9 mouse cellular contexts compared by ENCODE assay signal in genomic region chr15:79107966-79108365, GRCm38 (mm10). TPM values are rescaled to one million over a fixed set of nuclear protein-coding genes. Genes with fewer than 3 reads are reported as not detected.
DNase-seq lines count a peak whose midpoint lies in the region; ATAC-seq and TF ChIP-seq lines count a peak whose summit lies in the region.
"Had no signal": no experiment of that assay in that cellular context is flagged by ENCODE, and none has a peak within 500 bp of the region (broad histone marks: within the 10 kb centered on the region; RNA-seq: fewer than 3 reads in every experiment).

No protein-coding gene starts in this region.

- peaks cover 29% of the 10 kb centered on the region for H3K4me1 ChIP-seq in heart, embryonic 11.5 days (ENCODE audit: control insufficient read depth, insufficient read depth, low read length)
- H3K4me1 ChIP-seq in MEL (ENCODE audit: control insufficient read depth in 1 of 2, insufficient read depth in 2 of 2, low read length in 2 of 2): peaks cover 3 to 8% of the 10 kb centered on the region in 2 experiments; a peak in 3 of 4 replicates
- peaks cover 34% of the 10 kb centered on the region for H3K4me1 ChIP-seq in forebrain, embryonic 13.5 days
- peaks cover 52% of the 10 kb centered on the region for H3K4me1 ChIP-seq in liver, embryonic 15.5 days (replicated peaks)

- no peak for TF ChIP-seq CTCF in MEL (IDR thresholded peaks at IDR 0.05 in 2 of 3, conservative IDR thresholded peaks at IDR 0.05 in 1 of 3; ENCODE audit: control insufficient read depth in 1 of 3, insufficient read depth in 1 of 3, low read depth in 2 of 3, low read length in 3 of 3, poor library complexity in 1 of 3, severe bottlenecking in 1 of 3)

- H3K36me3 ChIP-seq in heart, embryonic 11.5 days (ENCODE audit: control insufficient read depth, insufficient read depth, low read length): no peaks in the 10 kb centered on the region
- peaks cover 0 to 6% of the 10 kb centered on the region in 2 experiments; a peak in 2 of 4 replicates for H3K36me3 ChIP-seq in MEL (ENCODE audit: control insufficient read depth in 1 of 2, insufficient read depth in 2 of 2, low read length in 2 of 2)
- no peaks in the 10 kb centered on the region for H3K36me3 ChIP-seq in forebrain, embryonic 13.5 days (ENCODE audit: poor library complexity, severe bottlenecking)
- no peaks in the 10 kb centered on the region for H3K36me3 ChIP-seq in liver, embryonic 15.5 days (replicated peaks)

- 17% methylated on average over 7 of the region's 7 CpGs for WGBS in heart, embryonic 11.5 days (ENCODE audit: insufficient replicate concordance)
- 30% methylated on average over 7 of the region's 7 CpGs for WGBS in forebrain, embryonic 13.5 days
- WGBS in liver, embryonic 15.5 days (ENCODE audit: insufficient replicate concordance): 35% methylated on average over 7 of the region's 7 CpGs

- H3K4me3 ChIP-seq in heart, embryonic 11.5 days (ENCODE audit: low read depth, low read length): peak overlapping the region; percentile 63
- H3K4me3 ChIP-seq in MEL (ENCODE audit: control insufficient read depth in 1 of 2, insufficient read depth in 1 of 2, low read depth in 2 of 2, low read length in 2 of 2): peak overlapping the region; percentile 76 to 80
- H3K4me3 ChIP-seq in forebrain, embryonic 13.5 days: no peak overlapping the region
- no peak overlapping the region for H3K4me3 ChIP-seq in liver, embryonic 15.5 days (replicated peaks)

- no peak for ATAC-seq in heart, embryonic 11.5 days (replicated peaks; ENCODE audit: insufficient number of reproducible peaks, low FRiP score, low TSS enrichment)
- no peak for ATAC-seq in forebrain, embryonic 13.5 days
- no peak for ATAC-seq in liver, embryonic 15.5 days (ENCODE audit: insufficient read depth)

- H3K27ac ChIP-seq in heart, embryonic 11.5 days (ENCODE audit: low read depth, low read length): peak overlapping the region; percentile 87
- H3K27ac ChIP-seq in MEL (ENCODE audit: control insufficient read depth, low read depth, low read length): peak overlapping the region; percentile 26; the same call in 1 of the 2 replicates
- H3K27ac ChIP-seq in forebrain, embryonic 13.5 days: no peak overlapping the region
- H3K27ac ChIP-seq in liver, embryonic 15.5 days (replicated peaks): no peak overlapping the region

- TF ChIP-seq EP300 in MEL (IDR thresholded peaks at IDR 0.05; ENCODE audit: low read depth in 1 of 2, low read length in 2 of 2): no peak

- peak overlapping the region; percentile 91 for H3K4me2 ChIP-seq in heart, embryonic 11.5 days
- peak overlapping the region; percentile 96 for H3K4me2 ChIP-seq in forebrain, embryonic 13.5 days
- peak overlapping the region; percentile 99 for H3K4me2 ChIP-seq in liver, embryonic 15.5 days

- H3K9me3 ChIP-seq in heart, embryonic 11.5 days (replicated peaks; ENCODE audit: control insufficient read depth, low read length): no peaks in the 10 kb centered on the region
- no peaks in the 10 kb centered on the region for H3K9me3 ChIP-seq in MEL (replicated peaks; ENCODE audit: insufficient read depth, low read length)
- no peaks in the 10 kb centered on the region for H3K9me3 ChIP-seq in forebrain, embryonic 13.5 days (replicated peaks)
- H3K9me3 ChIP-seq in liver, embryonic 15.5 days (replicated peaks): no peaks in the 10 kb centered on the region
- H3K9me3 ChIP-seq: G1E had no signal

- no peaks in the 10 kb centered on the region for H3K27me3 ChIP-seq in heart, embryonic 11.5 days (ENCODE audit: control insufficient read depth, insufficient read depth, low read length)
- no peaks in the 10 kb centered on the region for H3K27me3 ChIP-seq in MEL (ENCODE audit: control insufficient read depth in 1 of 2, insufficient read depth in 2 of 2, low read length in 2 of 2)
- H3K27me3 ChIP-seq in forebrain, embryonic 13.5 days: peaks cover 2% of the 10 kb centered on the region; the same call in 1 of the 2 replicates
- H3K27me3 ChIP-seq in liver, embryonic 15.5 days: peaks cover 33% of the 10 kb centered on the region

- no peak for DNase-seq in heart, adult 18-20 months
- DNase-seq in MEL (ENCODE audit: low read depth, low spot score): no peak
- DNase-seq in thymus, postnatal 0 days (ENCODE audit: low spot score): no peak
- no peak for DNase-seq in urinary bladder, postnatal 10 days (ENCODE audit: low spot score)
- no peak for DNase-seq in spleen, adult 12 weeks (ENCODE audit: low spot score)

- H3K79me2 ChIP-seq in MEL (ENCODE audit: control insufficient read depth, insufficient read depth, low read length, poor library complexity): no peaks in the 10 kb centered on the region; the same call in 1 of the 2 replicates

- H3K9ac ChIP-seq in heart, embryonic 11.5 days (ENCODE audit: low read depth, low read length): peak overlapping the region; percentile 90
- peak overlapping the region; percentile 91 for H3K9ac ChIP-seq in MEL (ENCODE audit: control insufficient read depth, low read depth, low read length, poor library complexity, severe bottlenecking)
- H3K9ac ChIP-seq in forebrain, embryonic 13.5 days: no peak overlapping the region
- no peak overlapping the region for H3K9ac ChIP-seq in liver, embryonic 15.5 days

- no peak for TF ChIP-seq RAD21 in MEL (IDR thresholded peaks at IDR 0.05; ENCODE audit: low read depth, low read length)

- TF ChIP-seq POLR2A in MEL (IDR thresholded peaks at IDR 0.05; ENCODE audit: control insufficient read depth in 1 of 2, insufficient read depth in 1 of 2, low read depth in 1 of 2, low read length in 2 of 2, poor library complexity in 1 of 2): no peak

TF ChIP-seq in MEL, 35 proteins besides CTCF, POLR2A, EP300 and RAD21 (continues in another document):
- TF ChIP-seq NRF1 (IDR thresholded peaks at IDR 0.05; ENCODE audit: insufficient read depth, low read depth, low read length, poor library complexity, severe bottlenecking): no peak
- no peak for TF ChIP-seq USF2 (IDR thresholded peaks at IDR 0.05; ENCODE audit: borderline replicate concordance in 1 of 2, insufficient read depth in 1 of 2, low read depth in 1 of 2, low read length in 2 of 2)
- no peak for TF ChIP-seq ZMIZ1 (IDR thresholded peaks at IDR 0.05; ENCODE audit: low read depth, low read length)
- TF ChIP-seq GABPA (IDR thresholded peaks at IDR 0.05; ENCODE audit: low read depth, low read length): no peak

RNA-seq across cellular contexts. Expression of gene Micall1, which starts 0.7 kb away (rescaled TPM):
- polyA plus RNA-seq in heart, embryonic 11.5 days (2014; fragmentation: Nextera tagmentation; extraction: Ambion mirVana): 11.9 and 13.6 TPM in 2 replicates
- 10 to 100 TPM; 38.5 to 44.1 TPM for total RNA-seq in heart, adult 18-20 months (2021)
- total RNA-seq in MEL (2012; rRNA removed): 4.1 and 4.8 TPM in 2 replicates
- polyA plus RNA-seq in MEL (2012; ENCODE audit: insufficient read depth in 1 of 2, insufficient read length in 2 of 2, low read depth in 1 of 2, low replicate concordance in 2 of 2, missing spikeins in 1 of 2): 10 to 100 TPM in 1 of 2 experiments, not detected in 1; 13.5 TPM
- 5.4 and 6.5 TPM in 2 replicates for polyA plus RNA-seq in forebrain, embryonic 13.5 days (2015; fragmentation: Nextera tagmentation; extraction: Ambion mirVana)
- 0.86 and 1.3 TPM in 2 replicates for polyA plus RNA-seq in liver, embryonic 15.5 days (2015; fragmentation: Nextera tagmentation; extraction: Ambion mirVana)
- 3.3 and 4.6 TPM in 2 replicates for polyA plus RNA-seq in thymus, postnatal 0 days (2015; fragmentation: Nextera tagmentation; extraction: Ambion mirVana)

RNA-seq across cellular contexts. Expression of gene Polr2f, which starts 32.8 kb away (rescaled TPM):
- polyA plus RNA-seq in heart, embryonic 11.5 days (2014; fragmentation: Nextera tagmentation; extraction: Ambion mirVana): 284 and 297 TPM in 2 replicates
- 100 to 1,000 TPM; 135 TPM for total RNA-seq in heart, adult 18-20 months (2021)
- 362 and 423 TPM in 2 replicates for total RNA-seq in MEL (2012; rRNA removed)
- polyA plus RNA-seq in MEL (2012; ENCODE audit: insufficient read depth in 1 of 2, insufficient read length in 2 of 2, low read depth in 1 of 2, low replicate concordance in 2 of 2, missing spikeins in 1 of 2): 100 to 1,000 TPM in 1 of 2 experiments, not detected in 1; 510 TPM
- 300 and 353 TPM in 2 replicates for polyA plus RNA-seq in forebrain, embryonic 13.5 days (2015; fragmentation: Nextera tagmentation; extraction: Ambion mirVana)
- polyA plus RNA-seq in liver, embryonic 15.5 days (2015; fragmentation: Nextera tagmentation; extraction: Ambion mirVana): 118 and 125 TPM in 2 replicates
- polyA plus RNA-seq in thymus, postnatal 0 days (2015; fragmentation: Nextera tagmentation; extraction: Ambion mirVana): 284 and 300 TPM in 2 replicates

RNA-seq across cellular contexts. Expression of gene Eif3l, which starts 33.0 kb away (rescaled TPM):
- 166 and 189 TPM in 2 replicates for polyA plus RNA-seq in heart, embryonic 11.5 days (2014; fragmentation: Nextera tagmentation; extraction: Ambion mirVana)
- 10 to 100 TPM; 70.4 to 73.8 TPM for total RNA-seq in heart, adult 18-20 months (2021)
- total RNA-seq in MEL (2012; rRNA removed): 394 and 395 TPM in 2 replicates
- 100 to 1,000 TPM; 301 to 442 TPM for polyA plus RNA-seq in MEL (2012; ENCODE audit: insufficient read depth in 1 of 2, insufficient read length in 2 of 2, low read depth in 1 of 2, low replicate concordance in 2 of 2, missing spikeins in 1 of 2)
- polyA plus RNA-seq in forebrain, embryonic 13.5 days (2015; fragmentation: Nextera tagmentation; extraction: Ambion mirVana): 207 and 215 TPM in 2 replicates
- 116 and 117 TPM in 2 replicates for polyA plus RNA-seq in liver, embryonic 15.5 days (2015; fragmentation: Nextera tagmentation; extraction: Ambion mirVana)
- 200 and 212 TPM in 2 replicates for polyA plus RNA-seq in thymus, postnatal 0 days (2015; fragmentation: Nextera tagmentation; extraction: Ambion mirVana)

RNA-seq across cellular contexts. Expression of gene 1700088E04Rik, which starts 33.1 kb away (rescaled TPM):
- polyA plus RNA-seq in heart, embryonic 11.5 days (2014; fragmentation: Nextera tagmentation; extraction: Ambion mirVana): 7.1 and 8.2 TPM in 2 replicates
- total RNA-seq in heart, adult 18-20 months (2021): 1 to 10 TPM in 1 of 2 experiments, under 1 TPM in 1; 0.89 to 3.4 TPM
- 4.0 and 4.9 TPM in 2 replicates for total RNA-seq in MEL (2012; rRNA removed)
- 1 to 10 TPM in 1 of 2 experiments, not detected in 1; 9.3 TPM for polyA plus RNA-seq in MEL (2012; ENCODE audit: insufficient read depth in 1 of 2, insufficient read length in 2 of 2, low read depth in 1 of 2, low replicate concordance in 2 of 2, missing spikeins in 1 of 2)
- 12.1 and 13.7 TPM in 2 replicates for polyA plus RNA-seq in forebrain, embryonic 13.5 days (2015; fragmentation: Nextera tagmentation; extraction: Ambion mirVana)
- 0.47 and 0.69 TPM in 2 replicates for polyA plus RNA-seq in liver, embryonic 15.5 days (2015; fragmentation: Nextera tagmentation; extraction: Ambion mirVana)
- polyA plus RNA-seq in thymus, postnatal 0 days (2015; fragmentation: Nextera tagmentation; extraction: Ambion mirVana): 2.4 and 4.0 TPM in 2 replicates

RNA-seq across cellular contexts. Expression of gene Ankrd54, which starts 45.3 kb away (rescaled TPM):
- polyA plus RNA-seq in heart, embryonic 11.5 days (2014; fragmentation: Nextera tagmentation; extraction: Ambion mirVana): 28.2 and 28.7 TPM in 2 replicates
- 1 to 10 TPM; 7.2 to 8.6 TPM for total RNA-seq in heart, adult 18-20 months (2021)
- 42.3 and 43.4 TPM in 2 replicates for total RNA-seq in MEL (2012; rRNA removed)
- 10 to 100 TPM in 1 of 2 experiments, not detected in 1; 62.2 TPM for polyA plus RNA-seq in MEL (2012; ENCODE audit: insufficient read depth in 1 of 2, insufficient read length in 2 of 2, low read depth in 1 of 2, low replicate concordance in 2 of 2, missing spikeins in 1 of 2)
- polyA plus RNA-seq in forebrain, embryonic 13.5 days (2015; fragmentation: Nextera tagmentation; extraction: Ambion mirVana): 53.0 and 53.9 TPM in 2 replicates
- 47.9 and 55.1 TPM in 2 replicates for polyA plus RNA-seq in liver, embryonic 15.5 days (2015; fragmentation: Nextera tagmentation; extraction: Ambion mirVana)
- 60.0 and 62.6 TPM in 2 replicates for polyA plus RNA-seq in thymus, postnatal 0 days (2015; fragmentation: Nextera tagmentation; extraction: Ambion mirVana)

Comparison
In these comparisons a context has a peak if more than half of its experiments do, and no peak if none do; other contexts are left out.
1. H3K27ac ChIP-seq: peak in heart, embryonic 11.5 days (single experiment) and MEL (single experiment); none in forebrain, embryonic 13.5 days (single experiment) and liver, embryonic 15.5 days (single experiment).
2. H3K4me3 ChIP-seq: peak in heart, embryonic 11.5 days (single experiment) and MEL (2 of 2); none in forebrain, embryonic 13.5 days (single experiment) and liver, embryonic 15.5 days (single experiment).
3. H3K9ac ChIP-seq: peak in heart, embryonic 11.5 days (single experiment) and MEL (single experiment); none in forebrain, embryonic 13.5 days (single experiment) and liver, embryonic 15.5 days (single experiment).
4. Peak in every context shown above with its lines, with median percentiles within 50 percentile points of each other: H3K4me2 ChIP-seq.